Mouse (Mus musculus): ENCODE results near the gene Plxnb1. TPM values are rescaled to one million over a fixed set of nuclear protein-coding genes. Genes with fewer than 3 reads are reported as not detected.

The Plxnb1 gene
- total and polyA plus RNA-seq, 2 experiments from 2014 or later = 11.1 to 73.2 TPM

DNA sequence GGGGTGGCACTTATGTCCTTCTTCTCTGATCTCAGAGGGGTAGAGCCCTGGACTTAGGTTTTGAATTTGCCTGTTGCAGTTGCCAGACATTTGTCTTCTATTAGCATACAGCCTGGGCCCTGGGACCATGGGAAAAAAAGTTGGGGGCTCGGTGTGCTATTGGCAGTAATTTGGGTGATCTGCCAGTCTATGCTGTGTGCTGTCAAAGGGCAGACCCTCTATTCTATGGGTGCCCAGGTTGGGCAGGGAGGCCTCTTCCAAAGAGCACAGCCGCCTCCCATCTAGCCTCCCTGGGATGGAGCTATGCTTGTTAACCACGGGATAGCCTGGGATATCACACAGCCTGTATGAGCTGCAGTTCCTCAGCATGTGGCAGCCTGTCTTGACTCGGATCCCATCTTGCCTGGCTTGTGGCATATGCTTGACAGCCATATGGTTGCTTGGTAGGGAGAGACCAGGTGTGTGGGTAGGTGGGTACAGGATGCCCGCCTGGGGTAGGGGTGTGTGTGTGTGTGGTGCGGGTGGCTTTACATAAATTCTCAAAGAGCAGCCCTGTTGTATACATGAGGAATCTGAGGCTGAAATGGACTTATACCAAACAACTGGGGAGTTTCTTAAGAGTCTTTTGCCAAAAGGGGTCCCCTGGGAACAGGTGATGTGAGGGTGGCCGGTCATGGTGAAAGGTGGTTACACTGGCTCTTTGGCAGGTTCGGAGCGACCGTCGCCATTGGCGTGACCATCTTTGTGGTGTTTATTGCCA, 39.7 kb upstream of the Plxnb1 start:
- no peak for DNase-seq (ENCODE audit: low spot score)
- WGBS = 91% methylated on average over 12 of the region's 12 CpGs
- Histone ChIP-seq H3K4me1 (ENCODE audit: insufficient read depth, low read length) (peaks cover 13% of the 10 kb centered on the region), H3K9me3 (ENCODE audit: low read length) (no peaks in the 10 kb centered on the region), H3K36me3 (ENCODE audit: insufficient read depth, low read length) (peaks cover 21% of the 10 kb centered on the region), H3K9ac (replicated peaks; ENCODE audit: low read length, poor library complexity, severe bottlenecking) (no peak overlapping the region; the same call in 1 of the 2 replicates), H3K4me2 (ENCODE audit: low read depth, low read length, poor library complexity, severe bottlenecking) (peak overlapping the region; percentile 51), H3K27ac (ENCODE audit: low read depth, low read length) (peak overlapping the region; percentile 67), H3K4me3 (ENCODE audit: low read depth, low read length) (peak overlapping the region; percentile 32), H3K27me3 (ENCODE audit: insufficient read depth, low read length) (no peaks in the 10 kb centered on the region)
- TF ChIP-seq CTCF (IDR thresholded peaks at IDR 0.05) = no peak
- no peak for ATAC-seq (ENCODE audit: low FRiP score)

GRCm38 (mm10) chr9:109056081-109056690, 39.0 kb upstream of the Plxnb1 start:
- Histone ChIP-seq H3K9me3 (ENCODE audit: low read length) (no peaks in the 10 kb centered on the region), H3K4me3 (ENCODE audit: low read depth, low read length) (no peak overlapping the region), H3K4me1 (ENCODE audit: insufficient read depth, low read length) (peaks cover 13% of the 10 kb centered on the region), H3K36me3 (ENCODE audit: insufficient read depth, low read length) (peaks cover 26% of the 10 kb centered on the region), H3K9ac (replicated peaks; ENCODE audit: low read length, poor library complexity, severe bottlenecking) (no peak overlapping the region), H3K27ac (ENCODE audit: low read depth, low read length) (no peak overlapping the region), H3K27me3 (ENCODE audit: insufficient read depth, low read length) (no peaks in the 10 kb centered on the region), H3K4me2 (ENCODE audit: low read depth, low read length, poor library complexity, severe bottlenecking) (no peak overlapping the region)
- ATAC-seq (ENCODE audit: low FRiP score) (no peak), DNase-seq (ENCODE audit: low spot score) (no peak)
- no peak for TF ChIP-seq CTCF (IDR thresholded peaks at IDR 0.05)
- 92% methylated on average over 17 of the region's 17 CpGs for WGBS

- DNase-seq (ENCODE audit: low spot score) = no peak
- 88% methylated on average over 4 of the region's 4 CpGs for WGBS
- Histone ChIP-seq H3K9me3 (ENCODE audit: low read length) (no peaks in the 10 kb centered on the region), H3K27me3 (ENCODE audit: insufficient read depth, low read length) (no peaks in the 10 kb centered on the region), H3K4me2 (ENCODE audit: low read depth, low read length, poor library complexity, severe bottlenecking) (no peak overlapping the region), H3K9ac (replicated peaks; ENCODE audit: low read length, poor library complexity, severe bottlenecking) (no peak overlapping the region), H3K4me3 (ENCODE audit: low read depth, low read length) (no peak overlapping the region), H3K4me1 (ENCODE audit: insufficient read depth, low read length) (peaks cover 13% of the 10 kb centered on the region), H3K27ac (ENCODE audit: low read depth, low read length) (no peak overlapping the region), H3K36me3 (ENCODE audit: insufficient read depth, low read length) (peaks cover 29% of the 10 kb centered on the region)
- ATAC-seq (ENCODE audit: low FRiP score) = no peak
- no peak for TF ChIP-seq CTCF (IDR thresholded peaks at IDR 0.05)
These were observed 38.3 kb upstream of the Plxnb1 start for GRCm38 (mm10) chr9:109056916-109057315.

GRCm38 (mm10) chr9:109057543-109057942, 37.6 kb upstream of the Plxnb1 start:
- Histone ChIP-seq H3K4me2 (ENCODE audit: low read depth, low read length, poor library complexity, severe bottlenecking) (no peak overlapping the region), H3K27ac (ENCODE audit: low read depth, low read length) (no peak overlapping the region), H3K9ac (replicated peaks; ENCODE audit: low read length, poor library complexity, severe bottlenecking) (no peak overlapping the region), H3K9me3 (ENCODE audit: low read length) (no peaks in the 10 kb centered on the region), H3K27me3 (ENCODE audit: insufficient read depth, low read length) (no peaks in the 10 kb centered on the region), H3K36me3 (ENCODE audit: insufficient read depth, low read length) (peaks cover 34% of the 10 kb centered on the region), H3K4me1 (ENCODE audit: insufficient read depth, low read length) (peaks cover 13% of the 10 kb centered on the region), H3K4me3 (ENCODE audit: low read depth, low read length) (no peak overlapping the region)
- DNase-seq (ENCODE audit: low spot score) (no peak), ATAC-seq (ENCODE audit: low FRiP score) (no peak)
- TF ChIP-seq CTCF (IDR thresholded peaks at IDR 0.05) = no peak
- WGBS = 96% methylated on average over 5 of the region's 5 CpGs

GRCm38 (mm10) chr9:109058006-109058765, 37.0 kb upstream of the Plxnb1 start:
- WGBS = 96% methylated on average over 19 of the region's 19 CpGs
- H3K9ac ChIP-seq (replicated peaks; ENCODE audit: low read length, poor library complexity, severe bottlenecking) = no peak overlapping the region
- peak overlapping the region; percentile 75; the same call in 1 of the 2 replicates for H3K27ac ChIP-seq (ENCODE audit: low read depth, low read length)
- no peaks in the 10 kb centered on the region for H3K9me3 ChIP-seq (ENCODE audit: low read length)
- ATAC-seq (ENCODE audit: low FRiP score) (no peak), DNase-seq (ENCODE audit: low spot score) (no peak)
- peaks cover 40% of the 10 kb centered on the region for H3K36me3 ChIP-seq (ENCODE audit: insufficient read depth, low read length)
- peak overlapping the region; percentile 53 for H3K4me2 ChIP-seq (ENCODE audit: low read depth, low read length, poor library complexity, severe bottlenecking)
- TF ChIP-seq CTCF (IDR thresholded peaks at IDR 0.05) = no peak
- H3K4me3 ChIP-seq (ENCODE audit: low read depth, low read length) = no peak overlapping the region
- no peaks in the 10 kb centered on the region for H3K27me3 ChIP-seq (ENCODE audit: insufficient read depth, low read length)
- peaks cover 13% of the 10 kb centered on the region for H3K4me1 ChIP-seq (ENCODE audit: insufficient read depth, low read length)
